Mouse (Mus musculus) embryonic facial prominence, embryonic 13.5 days (tissue): ENCODE results near the gene Naglu. TPM values are rescaled to one million over a fixed set of nuclear protein-coding genes. Genes with fewer than 3 reads are reported as not detected.
"Not testable (repeated sequence)": the region's sequence is repeated elsewhere in the genome, so short reads cannot be mapped to it uniquely, and the experiment has no call there.

ENCODE experiments used
- ATAC-seq: fragments of 200-750 bp; cut with Nextera tagmentation; 2 replicates; pipeline ENCODE4 v1.8.0; 2017; ENCODE audit warnings: low read depth; ENCODE audit not compliant: insufficient number of reproducible peaks, insufficient read depth, low FRiP score, low TSS enrichment
- H3K27ac ChIP-seq: fragments of 300-500 bp; sonication (generic); 2 replicates; pipeline ENCODE4 v1.5.1; 2015; ENCODE audit warnings: moderate library complexity, mild to moderate bottlenecking, inconsistent platforms
- H3K27me3 ChIP-seq: fragments of 300-500 bp; sonication (generic); 2 replicates; pipeline ENCODE4 v1.6.1; 2015; ENCODE audit warnings: mild to moderate bottlenecking, inconsistent platforms
- H3K36me3 ChIP-seq: fragments of 300-500 bp; sonication (generic); 2 replicates; pipeline ENCODE4 v1.6.1; 2015; ENCODE audit warnings: mild to moderate bottlenecking, inconsistent platforms
- H3K4me1 ChIP-seq: fragments of 300-500 bp; sonication (generic); 2 replicates; pipeline ENCODE4 v1.6.1; 2015; ENCODE audit warnings: inconsistent platforms
- H3K4me2 ChIP-seq: fragments of 300-500 bp; sonication (generic); 2 replicates; pipeline ENCODE4 v1.6.1; 2015; ENCODE audit warnings: moderate library complexity, mild to moderate bottlenecking, inconsistent platforms
- H3K4me3 ChIP-seq: fragments of 300-500 bp; sonication (generic); 2 replicates; pipeline ENCODE4 v1.5.1; 2015; ENCODE audit warnings: mild to moderate bottlenecking, inconsistent platforms
- H3K9ac ChIP-seq: fragments of 300-500 bp; sonication (generic); 2 replicates; pipeline ENCODE4 v1.6.1; 2015; ENCODE audit warnings: mild to moderate bottlenecking, inconsistent platforms
- H3K9me3 ChIP-seq: fragments of 300-500 bp; sonication (generic); 2 replicates; pipeline ENCODE4 v1.6.1; 2016; ENCODE audit warnings: inconsistent platforms
- WGBS: fragments of 180-500 bp; shearing (Covaris S2); methylation state at CpG from one replicate; pipeline ENCODE4 v1.1.7; 2015; ENCODE audit warnings: mixed read lengths; 5-methylcytosine and 5-hydroxymethylcytosine counted together
- polyA plus RNA-seq: library from polyadenylated mRNA; unstranded; fragments of >200 nt; fragmentation: Nextera tagmentation; extraction: Ambion mirVana; gene quantifications from 2 replicates; pipeline ENCODE4 v1.2.1, GENCODE M21; 2015

The Naglu gene
- polyA plus RNA-seq, 1 experiment from 2014 or later, result 9.0 TPM

DNA sequence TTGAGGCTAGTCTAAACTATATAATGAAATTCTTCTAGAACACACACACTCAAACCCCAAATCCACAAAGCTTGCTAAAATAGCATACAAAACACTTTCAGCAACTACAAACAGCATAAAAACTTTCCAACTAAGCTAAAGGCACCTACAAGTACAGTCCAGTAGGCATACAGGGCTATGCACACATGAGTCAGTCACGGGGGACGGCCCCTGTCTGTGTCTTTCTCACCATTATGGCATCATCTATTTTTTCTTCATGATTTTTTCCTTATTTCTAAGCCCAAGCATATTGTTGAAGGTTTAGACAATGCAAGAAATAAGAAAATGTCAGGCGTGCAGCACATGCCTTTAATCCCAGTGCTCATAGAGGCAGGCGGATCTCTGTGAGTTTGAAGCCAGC is 41.4 kb downstream of the Naglu start:
- Histone ChIP-seq H3K4me3 (no peak overlapping the region), H3K9me3 (no peaks in the 10 kb centered on the region), H3K4me2 (no peak overlapping the region), H3K36me3 (0 out of 2 replicates have a peak, but pooled peaks cover 3% of the 10 kb centered on the region), H3K4me1 (no peaks in the 10 kb centered on the region), H3K9ac (no peak overlapping the region), H3K27me3 (no peaks in the 10 kb centered on the region), H3K27ac (no peak overlapping the region)
- ATAC-seq, result no peak
- 90% methylated on average over 4 of the region's 4 CpGs for whole genome bisulfite sequencing

DNA sequence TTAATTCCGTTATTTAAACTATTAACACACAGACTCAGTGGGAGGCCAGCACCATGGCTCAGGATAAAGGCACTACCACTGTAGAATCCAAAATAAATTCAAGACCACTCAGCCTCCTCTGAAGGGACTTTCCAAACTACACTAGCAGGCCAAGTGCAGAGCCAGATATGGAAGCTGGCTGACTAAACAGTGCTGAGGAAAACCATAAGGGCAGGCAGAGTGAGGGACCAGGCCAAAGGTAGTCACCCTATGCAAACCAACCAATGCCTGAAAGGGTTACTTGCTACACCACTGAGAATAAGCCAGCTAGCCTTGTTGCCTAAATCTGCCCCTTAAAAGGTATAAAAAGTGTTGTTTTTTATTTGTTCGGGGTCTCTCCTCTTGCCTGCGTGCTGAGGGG is 42.4 kb downstream of the Naglu start:
- H3K4me3 ChIP-seq, result no peak overlapping the region
- no peaks in the 10 kb centered on the region for H3K9me3 ChIP-seq
- H3K4me2 ChIP-seq, result no peak overlapping the region
- peaks cover 3% of the 10 kb centered on the region; the same call in 1 of the 2 replicates for H3K4me1 ChIP-seq
- no peak overlapping the region for H3K27ac ChIP-seq
- peaks cover 11% of the 10 kb centered on the region for H3K36me3 ChIP-seq
- WGBS, result 94% methylated on average over 3 of the region's 3 CpGs
- ATAC-seq, result no peak
- 0 out of 2 replicates have a peak overlapping the region, but pooled peaks have one; percentile 27 for H3K9ac ChIP-seq
- H3K27me3 ChIP-seq, result no peaks in the 10 kb centered on the region

DNA sequence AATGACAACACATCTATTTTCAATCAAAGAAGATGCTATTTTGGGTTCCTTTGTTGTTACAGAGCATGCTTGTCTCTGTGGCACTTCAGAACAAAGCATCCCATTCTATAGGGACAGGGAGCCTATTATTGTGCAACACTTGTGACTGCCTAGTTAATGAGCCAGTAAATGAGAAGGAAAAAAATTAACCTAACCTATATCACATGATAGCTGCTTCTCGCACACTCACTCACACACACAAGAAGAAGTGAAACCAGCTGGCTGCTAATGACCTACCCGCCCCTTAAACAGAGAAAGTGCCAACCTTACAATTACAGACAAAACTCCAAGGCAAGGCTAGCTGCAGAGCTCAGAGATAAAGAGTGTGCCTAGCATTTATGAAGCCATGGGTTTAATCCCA is 45.8 kb downstream of the Naglu start:
- H3K4me3 ChIP-seq, result no peak overlapping the region
- H3K9me3 ChIP-seq, result no peaks in the 10 kb centered on the region
- H3K36me3 ChIP-seq, result peaks cover 12% of the 10 kb centered on the region
- ATAC-seq, result no peak
- H3K27ac ChIP-seq, result no peak overlapping the region
- H3K9ac ChIP-seq, result peak overlapping the region; percentile 12; the same call in 1 of the 2 replicates
- peaks cover 18% of the 10 kb centered on the region for H3K4me1 ChIP-seq
- 62% methylated on average over 2 of the region's 2 CpGs for WGBS
- H3K4me2 ChIP-seq, result no peak overlapping the region
- H3K27me3 ChIP-seq, result no peaks in the 10 kb centered on the region

DNA sequence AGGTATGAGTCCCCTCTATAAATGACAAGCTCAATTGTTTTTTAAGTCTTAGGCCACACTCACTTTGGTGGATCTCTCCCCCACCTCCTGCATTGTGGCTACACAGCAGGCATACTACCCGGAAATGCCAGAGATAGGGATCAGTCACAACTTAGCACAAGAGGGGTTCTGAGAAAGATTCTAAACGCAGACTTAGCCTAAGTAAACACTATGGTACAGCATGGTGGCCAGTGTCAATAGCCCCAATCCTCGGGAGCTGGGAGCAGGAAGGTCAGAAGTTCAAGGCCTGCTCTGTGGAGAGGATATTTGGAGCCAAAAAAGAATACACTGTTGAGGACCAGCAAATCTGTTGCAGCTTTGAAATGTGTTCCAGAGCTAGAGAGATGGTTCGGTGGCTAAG is 48.3 kb downstream of the Naglu start:
- peaks cover 21% of the 10 kb centered on the region for H3K36me3 ChIP-seq
- H3K4me1 ChIP-seq, result peaks cover 28% of the 10 kb centered on the region
- WGBS, result 35% methylated on average over 4 of the region's 4 CpGs
- peak overlapping the region; percentile 98 for H3K4me3 ChIP-seq
- no peak overlapping the region for H3K27ac ChIP-seq
- peak overlapping the region; percentile 96 for H3K9ac ChIP-seq
- no peaks in the 10 kb centered on the region for H3K27me3 ChIP-seq
- peak overlapping the region; percentile 95 for H3K4me2 ChIP-seq
- H3K9me3 ChIP-seq, result no peaks in the 10 kb centered on the region
- no peak for ATAC-seq

DNA sequence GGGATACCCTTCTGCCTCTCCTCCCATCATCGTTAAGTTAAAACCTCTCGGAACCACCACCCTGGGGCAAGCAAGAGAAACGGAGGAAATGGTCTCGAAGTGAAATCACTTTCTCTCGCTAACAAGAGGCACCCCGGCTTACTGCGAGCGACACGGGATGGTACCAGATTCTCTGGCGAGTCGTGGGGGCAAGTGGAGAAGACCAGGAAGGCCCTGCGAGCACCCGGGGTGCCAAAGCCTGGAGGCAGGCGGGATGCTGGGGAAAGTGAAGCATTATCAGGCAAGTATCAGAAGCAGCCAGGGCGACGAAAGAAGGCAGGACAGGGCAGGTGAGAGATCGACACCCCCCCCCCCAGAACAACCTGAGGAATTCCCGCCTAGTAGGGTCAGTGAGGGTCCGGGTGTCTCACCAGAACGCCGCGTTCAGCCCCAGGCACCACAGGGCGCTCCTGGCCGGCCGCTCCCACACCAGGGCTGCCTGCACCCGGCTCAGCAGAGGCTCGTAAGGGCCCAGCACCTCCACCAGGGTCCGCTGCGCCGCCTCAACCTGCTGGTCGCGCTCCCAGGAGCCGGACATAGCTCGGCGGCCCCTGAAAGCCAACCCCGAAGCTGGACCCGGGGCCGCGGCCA is 49.4 kb downstream of the Naglu start:
- no peaks in the 10 kb centered on the region for H3K27me3 ChIP-seq

DNA sequence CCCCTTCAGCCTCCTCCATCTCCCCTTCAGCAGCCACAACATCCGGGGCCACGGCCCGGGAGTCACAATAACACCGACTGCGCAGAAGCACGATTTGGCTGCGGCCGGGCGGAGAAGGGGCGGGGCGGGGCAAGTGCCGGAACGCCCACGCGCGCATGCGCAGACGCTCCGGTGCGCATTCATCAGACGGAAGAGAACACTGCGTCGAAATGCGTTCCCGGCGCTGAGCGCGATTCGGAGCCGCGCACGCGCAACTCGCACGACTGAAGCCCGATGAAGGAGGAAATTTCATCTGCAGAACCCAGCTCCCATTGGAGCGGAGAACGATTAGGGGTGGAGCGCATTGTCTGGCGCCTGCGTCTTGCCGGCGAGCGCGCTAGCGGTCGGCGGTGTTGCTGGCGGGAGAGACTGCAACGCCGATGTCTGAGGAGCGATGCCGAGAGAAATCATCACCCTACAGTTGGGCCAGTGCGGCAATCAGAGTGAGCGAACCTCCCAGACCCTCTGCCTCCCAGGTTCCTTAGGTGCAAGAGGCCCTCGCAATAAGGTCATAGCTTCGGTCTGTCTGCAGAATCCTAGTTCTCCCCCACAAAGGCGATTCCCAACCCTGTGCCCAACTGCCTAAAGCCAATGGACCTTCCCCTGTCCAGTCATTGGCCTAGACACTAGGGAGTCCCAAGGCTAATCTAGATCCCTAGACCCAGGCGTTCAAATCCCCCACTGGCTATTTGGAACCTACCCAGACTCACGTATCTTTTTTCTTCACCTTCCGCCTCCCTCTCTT is 50.1 kb downstream of the Naglu start, which contains the start of the genes Retreg3 and Tubg1:
TSS of gene Retreg3 (minus strand) at position 133 of the 784 bp plus-strand sequence.
TSS of gene Tubg1 (plus strand) at position 178 of the 784 bp plus-strand sequence.
- Histone ChIP-seq H3K27me3 (no peaks in the 10 kb centered on the region), H3K36me3 (peaks cover 35% of the 10 kb centered on the region), H3K9ac (peak within 1 kb of the TSS; percentile 96), H3K27ac (peak within 1 kb of the TSS; percentile 91), H3K9me3 (no peaks in the 10 kb centered on the region), H3K4me1 (peaks cover 28% of the 10 kb centered on the region), H3K4me3 (peak within 1 kb of the TSS; percentile 98), H3K4me2 (peak within 1 kb of the TSS; percentile 95)
- peak; percentile 94 for ATAC-seq
- under 1% methylated on average over 61 of the region's 61 CpGs for WGBS

More for the DNA sequence above, 49.4 kb downstream of the Naglu start:
- H3K4me1 ChIP-seq, result peaks cover 28% of the 10 kb centered on the region
- peak; percentile 70 for ATAC-seq
- H3K4me3 ChIP-seq, result peak overlapping the region; percentile 98
- peak overlapping the region; percentile 95 for H3K4me2 ChIP-seq
- H3K36me3 ChIP-seq, result peaks cover 31% of the 10 kb centered on the region
- peak overlapping the region; percentile 78 for H3K27ac ChIP-seq
- peak overlapping the region; percentile 96 for H3K9ac ChIP-seq
- under 1% methylated on average over 39 of the region's 39 CpGs for WGBS
- no peaks in the 10 kb centered on the region for H3K9me3 ChIP-seq

DNA sequence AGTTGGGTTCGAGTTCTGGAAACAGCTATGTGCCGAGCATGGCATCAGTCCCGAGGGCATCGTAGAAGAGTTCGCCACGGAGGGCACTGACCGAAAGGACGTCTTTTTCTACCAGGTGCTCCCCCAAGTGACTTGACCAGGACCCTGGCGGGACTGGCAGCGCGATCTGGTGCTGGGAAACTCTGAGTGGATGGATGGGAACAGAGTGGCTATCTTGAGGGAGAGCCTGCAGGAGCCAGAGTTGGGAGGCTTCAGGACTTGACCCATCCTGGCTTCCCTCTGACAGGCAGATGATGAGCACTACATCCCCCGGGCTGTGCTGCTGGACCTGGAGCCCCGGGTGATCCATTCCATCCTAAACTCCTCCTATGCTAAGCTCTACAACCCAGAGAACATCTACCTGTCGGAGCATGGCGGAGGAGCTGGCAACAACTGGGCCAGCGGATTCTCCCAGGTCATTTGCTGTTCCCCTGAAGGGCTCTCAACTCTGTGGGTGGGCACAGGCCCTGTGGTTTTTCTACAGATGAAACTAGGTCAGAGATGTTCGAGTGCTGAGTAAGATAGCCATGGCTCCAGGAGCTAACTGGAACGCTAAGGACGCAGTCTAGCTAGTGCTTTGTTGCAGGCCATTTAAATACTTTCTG is 50.9 kb downstream of the Naglu start:
- H3K9ac ChIP-seq, result peak overlapping the region; percentile 96
- peaks cover 28% of the 10 kb centered on the region for H3K4me1 ChIP-seq
- no peak for ATAC-seq
- WGBS, result 20% methylated on average over 19 of the region's 19 CpGs
- no peaks in the 10 kb centered on the region for H3K9me3 ChIP-seq
- no peaks in the 10 kb centered on the region for H3K27me3 ChIP-seq
- H3K4me3 ChIP-seq, result peak overlapping the region; percentile 98
- H3K36me3 ChIP-seq, result peaks cover 42% of the 10 kb centered on the region
- H3K4me2 ChIP-seq, result peak overlapping the region; percentile 95
- H3K27ac ChIP-seq, result peak overlapping the region; percentile 91

DNA sequence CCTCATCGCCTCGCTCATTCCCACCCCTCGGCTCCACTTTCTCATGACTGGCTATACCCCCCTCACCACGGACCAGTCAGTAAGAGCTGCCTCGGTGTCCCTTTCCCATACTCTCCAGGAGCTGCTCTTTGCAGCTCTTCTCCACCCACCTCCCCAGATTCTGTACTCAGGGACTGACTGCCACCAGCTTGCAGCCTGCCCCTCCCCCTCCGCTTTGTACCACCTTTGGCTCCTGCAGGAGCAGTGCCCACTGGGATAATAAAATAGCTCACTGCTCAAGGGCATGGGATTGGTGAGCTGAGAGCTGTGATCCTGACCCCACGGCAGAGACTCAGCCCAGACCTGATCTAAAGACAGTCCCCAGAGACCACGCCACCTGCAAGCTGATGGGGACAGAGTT is 54.7 kb downstream of the Naglu start:
- not testable (repeated sequence) for H3K27ac ChIP-seq, H3K4me2 ChIP-seq, H3K27me3 ChIP-seq, H3K4me3 ChIP-seq, H3K9me3 ChIP-seq, ATAC-seq, H3K9ac ChIP-seq
- peaks cover 43% of the 10 kb centered on the region for H3K36me3 ChIP-seq
- peaks cover 12% of the 10 kb centered on the region for H3K4me1 ChIP-seq
- WGBS, result 94% methylated on average over 8 of the region's 8 CpGs

DNA sequence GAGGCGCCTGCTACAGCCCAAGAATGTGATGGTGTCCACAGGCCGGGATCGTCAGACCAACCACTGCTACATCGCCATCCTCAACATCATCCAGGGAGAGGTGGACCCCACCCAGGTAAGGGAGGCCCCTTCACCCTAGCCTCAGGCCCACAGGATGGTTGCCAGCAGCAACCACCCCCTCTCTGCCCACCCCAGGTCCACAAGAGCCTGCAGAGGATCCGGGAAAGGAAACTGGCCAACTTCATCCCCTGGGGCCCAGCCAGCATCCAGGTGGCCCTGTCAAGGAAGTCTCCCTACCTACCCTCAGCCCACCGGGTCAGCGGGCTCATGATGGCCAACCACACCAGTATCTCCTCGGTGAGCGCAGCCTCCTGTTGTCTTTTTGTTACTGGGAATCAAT is 55.2 kb downstream of the Naglu start:
- not testable (repeated sequence) for H3K4me3 ChIP-seq, H3K9me3 ChIP-seq, ATAC-seq, H3K4me2 ChIP-seq, H3K9ac ChIP-seq, H3K27me3 ChIP-seq, H3K27ac ChIP-seq
- 94% methylated on average over 9 of the region's 9 CpGs for WGBS
- H3K36me3 ChIP-seq, result peaks cover 43% of the 10 kb centered on the region
- peaks cover 12% of the 10 kb centered on the region for H3K4me1 ChIP-seq

DNA sequence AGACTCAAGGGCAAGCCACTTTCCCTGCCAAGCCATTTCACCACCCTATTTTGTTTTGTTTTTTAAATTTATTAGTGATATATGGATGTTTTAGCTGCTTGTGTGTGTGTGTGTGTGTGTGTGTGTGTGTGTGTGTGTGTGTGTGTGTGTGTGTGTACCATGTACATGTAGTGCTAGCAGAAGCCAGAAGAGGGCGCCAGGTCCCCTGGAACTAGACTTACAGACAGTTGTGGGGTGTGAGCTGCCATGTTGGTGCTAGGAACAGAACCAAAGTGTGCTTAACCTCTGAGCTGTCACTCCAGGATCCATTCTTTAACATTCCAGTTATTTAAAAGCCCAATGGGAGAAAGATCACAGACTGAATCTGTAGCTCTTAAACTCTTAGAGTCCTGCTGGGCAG is 57.3 kb downstream of the Naglu start:
- Histone ChIP-seq H3K4me2 (no peak overlapping the region), H3K36me3 (peaks cover 43% of the 10 kb centered on the region), H3K4me3 (no peak overlapping the region), H3K27me3 (no peaks in the 10 kb centered on the region), H3K27ac (no peak overlapping the region), H3K9me3 (peaks cover 9% of the 10 kb centered on the region; the same call in 1 of the 2 replicates), H3K9ac (no peak overlapping the region), H3K4me1 (no peaks in the 10 kb centered on the region)
- ATAC-seq, result no peak
- 100% methylated on average over 1 of the region's 1 CpGs for WGBS
